Mouse (Mus musculus): ENCODE measurements around the gene Sgms2. TPM values are rescaled to one million over a fixed set of nuclear protein-coding genes. Genes with fewer than 3 reads are reported as not detected.

The Sgms2 gene
- polyA plus RNA-seq, 1 experiment from 2014 or later, result 0.57 TPM

DNA sequence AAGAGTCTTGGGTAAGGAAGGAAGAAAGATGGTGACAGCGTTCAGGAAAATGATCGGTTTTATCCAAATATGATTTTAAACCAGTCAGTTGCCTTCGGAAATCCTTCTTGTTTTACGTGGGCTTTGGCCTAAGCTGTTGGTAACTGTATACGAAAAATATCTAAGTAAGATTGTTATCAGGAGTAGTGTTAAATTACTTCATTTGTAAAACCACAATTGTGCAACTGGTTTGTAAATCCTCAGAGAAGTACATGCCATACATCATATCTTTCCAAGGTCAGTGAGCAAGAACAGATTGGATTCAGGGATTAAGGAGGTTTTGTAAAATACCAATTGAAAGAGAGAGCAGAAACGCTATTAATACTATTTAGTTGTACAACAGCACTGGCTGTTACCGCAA is 185.0 kb downstream of the Sgms2 start:
- H3K36me3 ChIP-seq, result no peaks in the 10 kb centered on the region
- H3K9me3 ChIP-seq, result peaks cover 26% of the 10 kb centered on the region
- H3K9ac ChIP-seq, result no peak overlapping the region
- 83% methylated on average over 7 of the region's 7 CpGs for WGBS
- no peak overlapping the region for H3K4me2 ChIP-seq
- no peak for ATAC-seq (ENCODE audit: extremely low read depth, insufficient number of reproducible peaks, low FRiP score, low TSS enrichment)
- H3K4me1 ChIP-seq, result peaks cover 9% of the 10 kb centered on the region
- H3K27ac ChIP-seq (replicated peaks), result no peak overlapping the region
- H3K4me3 ChIP-seq, result no peak overlapping the region
- H3K27me3 ChIP-seq (replicated peaks), result 0 out of 2 replicates have a peak, but pooled peaks cover 10% of the 10 kb centered on the region

DNA sequence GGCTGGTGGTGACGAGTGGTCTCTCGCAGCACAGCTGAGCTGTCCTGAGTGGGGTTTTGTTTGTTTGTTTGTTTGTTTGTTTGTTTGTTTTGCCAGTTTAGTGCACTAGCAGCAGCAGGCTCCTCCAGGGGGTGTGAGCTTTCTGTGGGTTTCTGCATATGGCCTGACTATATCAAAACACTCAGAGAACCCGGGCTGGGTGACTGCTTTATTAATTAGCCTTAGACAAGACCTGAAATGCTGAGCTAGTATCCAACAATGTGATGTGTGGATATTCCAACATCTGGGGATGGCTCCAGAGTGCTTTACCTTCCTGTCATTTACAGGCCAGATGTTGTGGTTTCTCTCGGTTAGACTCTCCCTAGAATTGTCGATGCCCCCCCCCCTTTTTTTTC is 187.9 kb downstream of the Sgms2 start:
- no peak for ATAC-seq (ENCODE audit: extremely low read depth, insufficient number of reproducible peaks, low FRiP score, low TSS enrichment)
- Histone ChIP-seq H3K4me3 (peak overlapping the region; percentile 84), H3K4me2 (peak overlapping the region; percentile 99), H3K4me1 (peaks cover 12% of the 10 kb centered on the region), H3K36me3 (no peaks in the 10 kb centered on the region; the same call in 1 of the 2 replicates), H3K27ac (replicated peaks) (no peak overlapping the region), H3K9ac (peak overlapping the region; percentile 86), H3K9me3 (peaks cover 7% of the 10 kb centered on the region), H3K27me3 (replicated peaks) (0 out of 2 replicates have a peak, but pooled peaks cover 10% of the 10 kb centered on the region)
- 18% methylated on average over 5 of the region's 5 CpGs for WGBS

DNA sequence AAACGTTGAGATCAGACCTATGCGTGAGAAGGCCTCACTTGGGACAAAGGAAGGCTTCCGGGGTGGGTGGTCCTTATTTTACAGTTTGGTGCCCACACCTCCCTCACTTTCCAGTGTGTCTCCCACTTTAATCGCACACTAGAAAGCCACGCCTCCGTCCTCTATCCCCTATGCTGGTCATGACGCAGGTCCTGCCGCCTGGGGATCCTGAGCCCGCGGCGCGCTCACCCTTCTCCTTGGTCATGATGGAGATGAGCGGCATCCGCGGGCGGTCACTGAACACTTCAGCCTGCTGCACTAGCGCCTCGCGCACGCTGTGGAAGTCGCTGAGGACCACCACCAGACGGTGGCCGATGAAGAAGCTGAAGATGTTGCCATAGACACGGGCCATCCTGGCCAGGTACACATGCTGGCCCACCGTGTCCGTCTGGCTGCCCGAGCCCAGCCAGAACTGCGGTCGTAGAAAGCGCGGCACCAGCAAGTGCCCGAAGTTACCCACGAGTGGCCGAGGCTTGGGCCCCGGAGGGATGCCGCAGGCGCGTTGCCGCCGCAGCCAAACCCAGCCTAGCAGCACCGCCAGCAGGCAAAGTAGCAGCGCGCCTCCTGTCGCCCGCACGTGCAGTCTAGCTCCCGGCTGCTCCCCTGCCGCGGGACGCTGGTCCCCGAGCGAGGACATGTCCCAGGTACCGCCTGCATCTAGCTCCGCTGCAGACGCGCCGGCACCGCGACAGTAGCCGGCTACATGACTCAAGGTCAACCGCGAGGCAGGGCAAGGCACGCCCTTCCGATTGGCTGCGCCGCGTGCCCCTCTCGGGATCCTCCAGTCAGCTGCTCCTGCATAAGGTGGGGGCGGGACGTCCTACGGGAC is 188.5 kb downstream of the Sgms2 start, which contains the start of gene Cyp2u1:
TSS of gene Cyp2u1 (minus strand) at position 776 of the 868 bp plus-strand sequence.
- Histone ChIP-seq H3K27ac (replicated peaks) (peak within 1 kb of the TSS; percentile 87), H3K36me3 (peaks cover 1% of the 10 kb centered on the region), H3K4me2 (peak within 1 kb of the TSS; percentile 99), H3K27me3 (replicated peaks) (0 out of 2 replicates have a peak, but pooled peaks cover 10% of the 10 kb centered on the region), H3K9me3 (0 out of 2 replicates have a peak, but pooled peaks cover under 1% of the 10 kb centered on the region), H3K9ac (peak within 1 kb of the TSS; percentile 86), H3K4me1 (peaks cover 12% of the 10 kb centered on the region), H3K4me3 (peak within 1 kb of the TSS; percentile 84)
- ATAC-seq (ENCODE audit: extremely low read depth, insufficient number of reproducible peaks, low FRiP score, low TSS enrichment), result peak; percentile 91
- WGBS, result under 1% methylated on average over 71 of the region's 71 CpGs

DNA sequence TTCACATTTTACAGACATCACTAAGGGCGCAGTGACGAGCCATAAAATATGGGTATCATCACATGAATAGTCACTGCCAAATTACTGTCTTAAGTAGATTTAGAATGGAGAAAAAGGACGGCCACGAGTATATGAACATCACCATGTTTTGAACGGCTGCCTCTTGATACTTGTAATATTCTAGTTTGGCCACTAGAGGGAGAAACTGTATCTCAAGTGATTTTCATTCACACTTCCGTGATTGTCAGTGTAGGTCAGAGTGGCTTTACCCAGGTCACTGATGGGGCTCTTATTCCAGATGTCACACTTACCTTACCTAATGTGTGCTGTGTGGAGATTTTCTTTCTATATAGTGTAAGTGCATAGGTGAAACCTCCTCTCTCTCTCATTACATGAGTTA is 191.3 kb downstream of the Sgms2 start:
- ATAC-seq (ENCODE audit: extremely low read depth, insufficient number of reproducible peaks, low FRiP score, low TSS enrichment), result no peak
- 0 out of 2 replicates have a peak, but pooled peaks cover 10% of the 10 kb centered on the region for H3K27me3 ChIP-seq (replicated peaks)
- H3K9ac ChIP-seq, result no peak overlapping the region
- peaks cover 37% of the 10 kb centered on the region for H3K4me1 ChIP-seq
- WGBS, result 9% methylated on average over 6 of the region's 6 CpGs
- no peak overlapping the region for H3K4me2 ChIP-seq
- H3K4me3 ChIP-seq, result no peak overlapping the region
- H3K9me3 ChIP-seq, result no peaks in the 10 kb centered on the region
- H3K27ac ChIP-seq (replicated peaks), result no peak overlapping the region
- H3K36me3 ChIP-seq, result peaks cover 5% of the 10 kb centered on the region

DNA sequence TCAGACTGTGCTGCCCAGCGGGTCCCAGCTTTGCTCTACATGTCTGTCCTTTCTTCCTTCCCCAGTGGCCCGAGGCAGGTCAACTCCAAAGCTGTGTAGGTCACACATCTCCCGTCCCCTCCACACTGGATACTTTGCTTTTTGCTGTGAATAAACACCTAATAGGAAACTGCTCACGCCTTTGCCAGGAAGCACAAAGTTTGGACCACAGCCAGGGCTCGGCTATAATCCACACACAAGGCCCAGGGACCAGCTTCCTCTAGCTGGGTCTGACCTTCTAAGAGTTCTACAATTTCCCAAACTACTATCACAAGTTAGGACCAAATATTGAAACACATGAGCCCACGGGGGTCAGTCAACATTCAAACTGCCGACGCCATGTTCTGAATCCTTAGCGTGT is 192.1 kb downstream of the Sgms2 start:
- no peaks in the 10 kb centered on the region for H3K9me3 ChIP-seq
- H3K27me3 ChIP-seq (replicated peaks), result 0 out of 2 replicates have a peak, but pooled peaks cover 6% of the 10 kb centered on the region
- peaks cover 5% of the 10 kb centered on the region for H3K36me3 ChIP-seq
- peaks cover 38% of the 10 kb centered on the region for H3K4me1 ChIP-seq
- H3K4me2 ChIP-seq, result no peak overlapping the region
- 70% methylated on average over 9 of the region's 9 CpGs for WGBS
- no peak overlapping the region for H3K27ac ChIP-seq (replicated peaks)
- ATAC-seq (ENCODE audit: extremely low read depth, insufficient number of reproducible peaks, low FRiP score, low TSS enrichment), result no peak
- H3K4me3 ChIP-seq, result no peak overlapping the region
- H3K9ac ChIP-seq, result no peak overlapping the region

DNA sequence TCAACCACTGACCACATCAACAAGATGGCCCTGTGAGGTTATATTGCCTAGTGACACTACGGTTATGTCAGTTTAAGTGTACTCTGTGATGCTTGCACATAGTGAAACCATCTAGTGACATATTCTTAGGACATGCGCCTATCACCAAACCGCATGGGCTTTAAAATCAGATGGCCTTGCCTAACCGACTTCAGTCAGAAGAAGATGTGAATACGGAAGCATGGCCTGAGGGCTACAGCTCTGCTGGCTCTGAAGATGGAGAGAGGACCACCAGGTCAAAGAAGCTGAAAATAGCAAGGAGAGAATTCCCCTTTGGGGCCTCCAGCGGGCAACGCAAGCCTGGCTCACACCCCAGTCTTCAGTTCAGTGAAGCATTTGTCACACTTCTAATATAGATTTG is 194.3 kb downstream of the Sgms2 start:
- Histone ChIP-seq H3K36me3 (peaks cover 5% of the 10 kb centered on the region), H3K27ac (replicated peaks) (no peak overlapping the region), H3K4me1 (peaks cover 34% of the 10 kb centered on the region), H3K27me3 (replicated peaks) (0 out of 2 replicates have a peak, but pooled peaks cover 3% of the 10 kb centered on the region), H3K9ac (no peak overlapping the region), H3K9me3 (no peaks in the 10 kb centered on the region), H3K4me2 (no peak overlapping the region), H3K4me3 (no peak overlapping the region)
- ATAC-seq (ENCODE audit: extremely low read depth, insufficient number of reproducible peaks, low FRiP score, low TSS enrichment), result no peak
- WGBS, result 83% methylated on average over 7 of the region's 7 CpGs

DNA sequence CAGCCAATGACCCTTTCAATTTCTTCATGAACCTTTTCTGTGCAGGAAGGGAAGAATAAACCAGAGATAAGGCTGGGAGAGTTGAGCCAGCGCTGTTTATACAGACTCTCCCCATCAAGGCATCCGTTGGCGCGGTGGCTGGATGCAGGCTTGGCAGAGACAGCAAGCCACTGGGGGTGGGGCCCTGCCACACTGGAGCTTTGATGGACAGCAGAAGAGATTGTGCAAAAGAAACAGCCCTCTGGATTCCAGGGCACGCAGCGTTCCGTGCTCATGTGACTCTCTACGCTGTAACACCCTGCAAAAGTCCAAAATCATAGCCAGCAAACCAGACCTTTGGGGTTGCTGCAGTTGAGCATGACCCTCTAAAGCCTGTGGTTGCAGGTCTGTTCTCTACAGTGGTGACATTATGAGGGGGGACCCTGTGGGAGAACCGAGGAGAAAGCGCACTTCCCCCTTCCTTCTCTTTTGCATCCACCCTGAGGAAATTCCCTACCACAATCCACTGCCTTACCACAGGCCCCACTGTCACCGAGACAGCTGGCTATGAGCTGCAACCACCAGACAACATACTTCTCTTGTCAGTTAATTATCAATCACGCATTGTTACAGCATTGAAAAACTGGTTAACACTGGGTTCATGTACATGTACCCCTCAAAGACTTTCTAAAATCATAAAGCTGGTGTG is 195.6 kb downstream of the Sgms2 start:
- 40% methylated on average over 12 of the region's 12 CpGs for WGBS
- peaks cover 29% of the 10 kb centered on the region for H3K4me1 ChIP-seq
- no peak for ATAC-seq (ENCODE audit: extremely low read depth, insufficient number of reproducible peaks, low FRiP score, low TSS enrichment)
- H3K4me2 ChIP-seq, result peak overlapping the region; percentile 37
- H3K9me3 ChIP-seq, result no peaks in the 10 kb centered on the region
- peaks cover 16% of the 10 kb centered on the region for H3K36me3 ChIP-seq
- H3K4me3 ChIP-seq, result no peak overlapping the region
- 0 out of 2 replicates have a peak overlapping the region, but pooled peaks have one; percentile 7 for H3K27ac ChIP-seq (replicated peaks)
- no peaks in the 10 kb centered on the region for H3K27me3 ChIP-seq (replicated peaks)
- H3K9ac ChIP-seq, result peak overlapping the region; percentile 2; the same call in 1 of the 2 replicates

DNA sequence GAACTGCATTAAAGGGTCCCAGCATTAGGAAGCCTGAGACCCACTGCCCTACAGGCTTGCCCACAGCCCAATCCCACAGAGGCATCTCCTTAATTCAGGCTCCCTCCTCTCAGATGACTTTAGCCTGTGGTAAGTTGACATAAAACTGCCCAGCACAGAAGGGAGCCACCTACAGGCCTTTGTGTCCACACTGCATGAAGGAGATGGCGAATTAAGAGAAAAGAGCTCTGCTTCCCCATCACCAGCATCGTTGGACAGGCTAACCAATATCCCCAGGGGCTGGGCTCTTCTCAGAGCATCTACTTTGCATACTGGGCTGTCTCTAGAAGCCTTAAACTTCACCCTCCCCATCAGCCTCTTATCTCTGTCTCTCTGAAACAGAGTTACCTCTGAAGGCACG is 196.7 kb downstream of the Sgms2 start:
- Histone ChIP-seq H3K9ac (no peak overlapping the region), H3K9me3 (no peaks in the 10 kb centered on the region), H3K36me3 (peaks cover 17% of the 10 kb centered on the region), H3K27ac (replicated peaks) (no peak overlapping the region), H3K27me3 (replicated peaks) (no peaks in the 10 kb centered on the region), H3K4me1 (peaks cover 26% of the 10 kb centered on the region), H3K4me2 (no peak overlapping the region), H3K4me3 (no peak overlapping the region)
- ATAC-seq (ENCODE audit: extremely low read depth, insufficient number of reproducible peaks, low FRiP score, low TSS enrichment), result no peak
- WGBS, result 38% methylated on average over 3 of the region's 3 CpGs

DNA sequence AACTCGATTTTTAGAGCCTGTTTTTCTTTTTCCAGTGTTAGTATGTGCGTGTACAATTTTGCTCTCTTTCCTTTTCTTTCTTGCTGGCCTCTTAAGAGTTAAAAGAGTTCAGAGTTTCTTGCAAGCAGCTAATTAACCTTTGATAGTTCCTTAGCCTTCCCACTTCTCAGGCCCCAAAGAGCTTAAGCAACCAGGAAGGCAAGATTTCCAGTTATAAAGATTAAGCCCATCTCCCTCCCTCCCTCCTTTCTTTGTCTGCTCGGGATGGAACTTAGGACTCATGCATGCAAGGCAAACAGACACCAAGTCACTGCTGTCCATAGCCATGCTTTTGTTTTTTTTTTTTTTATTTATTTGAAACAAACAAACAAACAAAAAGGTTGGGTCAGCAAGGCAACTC is 198.3 kb downstream of the Sgms2 start:
- no peak for ATAC-seq (ENCODE audit: extremely low read depth, insufficient number of reproducible peaks, low FRiP score, low TSS enrichment)
- Histone ChIP-seq H3K4me3 (no peak overlapping the region), H3K4me1 (peaks cover 26% of the 10 kb centered on the region), H3K36me3 (peaks cover 17% of the 10 kb centered on the region), H3K27ac (replicated peaks) (no peak overlapping the region), H3K9ac (no peak overlapping the region), H3K27me3 (replicated peaks) (no peaks in the 10 kb centered on the region), H3K9me3 (no peaks in the 10 kb centered on the region), H3K4me2 (no peak overlapping the region)
- 68% methylated on average over 3 of the region's 3 CpGs for WGBS

DNA sequence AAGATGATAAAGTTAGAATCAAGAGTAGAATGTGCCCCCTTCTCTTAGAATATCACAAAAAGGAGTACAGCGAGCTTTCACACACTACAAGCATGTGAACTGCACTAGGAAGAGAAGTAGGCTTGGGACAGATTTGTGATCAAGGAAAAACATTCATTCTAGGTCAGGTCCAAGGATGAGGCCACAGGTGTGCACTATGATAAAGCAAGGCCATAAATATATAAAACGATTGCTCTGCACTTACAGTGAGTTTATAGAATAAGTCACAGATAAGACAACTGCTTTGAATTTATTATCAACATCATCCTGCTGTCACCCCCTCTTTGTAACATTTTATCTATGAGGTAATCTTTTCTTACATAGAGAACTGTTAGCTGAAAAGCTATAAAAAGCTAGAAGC is 198.9 kb downstream of the Sgms2 start:
- Histone ChIP-seq H3K9me3 (no peaks in the 10 kb centered on the region), H3K9ac (no peak overlapping the region), H3K4me2 (no peak overlapping the region), H3K36me3 (peaks cover 12% of the 10 kb centered on the region), H3K27ac (replicated peaks) (no peak overlapping the region), H3K4me1 (peaks cover 24% of the 10 kb centered on the region), H3K27me3 (replicated peaks) (no peaks in the 10 kb centered on the region), H3K4me3 (no peak overlapping the region)
- 86% methylated on average over 2 of the region's 2 CpGs for WGBS
- ATAC-seq (ENCODE audit: extremely low read depth, insufficient number of reproducible peaks, low FRiP score, low TSS enrichment), result no peak

DNA sequence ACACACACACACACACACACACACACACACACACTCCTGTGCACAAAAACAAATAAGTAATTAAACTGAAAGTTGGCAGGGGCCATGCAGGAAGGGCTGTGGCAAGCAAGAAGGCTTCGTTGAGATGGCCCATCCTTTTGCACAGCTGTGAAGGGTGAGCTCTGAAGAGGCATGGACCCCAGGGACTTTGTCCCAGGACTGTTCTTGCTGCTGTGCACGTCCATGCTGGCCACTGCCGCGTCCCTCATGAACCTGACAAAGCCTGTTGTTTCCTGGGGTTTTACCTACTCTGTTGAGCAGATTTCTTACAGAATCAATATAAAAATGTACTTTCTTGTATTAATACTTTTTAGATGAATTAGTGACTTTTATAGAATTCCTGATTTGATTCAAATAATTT is 199.3 kb downstream of the Sgms2 start:
- WGBS, result 76% methylated on average over 4 of the region's 4 CpGs
- no peak for ATAC-seq (ENCODE audit: extremely low read depth, insufficient number of reproducible peaks, low FRiP score, low TSS enrichment)
- Histone ChIP-seq H3K4me3 (no peak overlapping the region), H3K27ac (replicated peaks) (no peak overlapping the region), H3K9me3 (no peaks in the 10 kb centered on the region), H3K4me1 (peaks cover 19% of the 10 kb centered on the region), H3K9ac (no peak overlapping the region), H3K27me3 (replicated peaks) (no peaks in the 10 kb centered on the region), H3K36me3 (peaks cover 12% of the 10 kb centered on the region), H3K4me2 (no peak overlapping the region)
